Mouse (Mus musculus) bone marrow, adult 2 months (tissue): ENCODE data around the gene Fbxo42. TPM values are rescaled to one million over a fixed set of nuclear protein-coding genes. Genes with fewer than 3 reads are reported as not detected.

ENCODE experiments used
- H3K27ac ChIP-seq: fragments of 200-500 bp; 2 replicates; pipeline ENCODE4 v1.5.1; 2012; ENCODE audit warnings: low read depth, mild to moderate bottlenecking, control low read depth, inconsistent platforms, low read length; ENCODE audit not compliant: control insufficient read depth, poor library complexity, insufficient read depth
- H3K4me1 ChIP-seq: fragments of 200-500 bp; 2 replicates; pipeline ENCODE4 v1.6.1; 2011; ENCODE audit warnings: low read length; ENCODE audit not compliant: control insufficient read depth, insufficient read depth
- H3K4me3 ChIP-seq: fragments of 200-500 bp; replicated peaks from 2 replicates; pipeline ENCODE3; 2011; ENCODE audit warnings: mild to moderate bottlenecking, low read depth, low read length, control low read depth; ENCODE audit not compliant: control insufficient read depth
- CTCF ChIP-seq: fragments of 200-500 bp; IDR thresholded peaks from 2 replicates; pipeline ENCODE4 v1.5.1; 2011; ENCODE audit warnings: low read length, control low read depth; ENCODE audit not compliant: control insufficient read depth, insufficient read depth
- POLR2A ChIP-seq: fragments of 200-500 bp; IDR thresholded peaks from 2 replicates; pipeline ENCODE4 v1.6.1; 2011; ENCODE audit warnings: low read depth, mild to moderate bottlenecking, control low read depth, low read length, borderline replicate concordance; ENCODE audit not compliant: control insufficient read depth
- WGBS: fragments of 180-500 bp; shearing (Covaris S2); methylation state at CpG from one replicate; pipeline ENCODE4 v1.1.7; 2018; 5-methylcytosine and 5-hydroxymethylcytosine counted together
- polyA plus RNA-seq: library from polyadenylated mRNA; stranded (reverse); fragments of >200 nt; gene quantifications from 2 replicates; pipeline ENCODE4 v1.2.4, GENCODE M21; 2011; ENCODE audit warnings: low replicate concordance; ENCODE audit not compliant: missing spikeins, insufficient read depth, insufficient read length

Fbxo42 gene
- polyA plus RNA-seq, 1 experiment, result 7.9 TPM

GRCm38 (mm10) chr4:141233196-141233595 lies 85.5 kb downstream of the Fbxo42 start:
- WGBS, result 83% methylated on average over 4 of the region's 4 CpGs
- H3K27ac ChIP-seq, result no peak overlapping the region
- TF ChIP-seq POLR2A (no peak), CTCF (no peak)

GRCm38 (mm10) chr4:141235537-141236111 lies 87.9 kb downstream of the Fbxo42 start:
- Histone ChIP-seq H3K27ac (no peak overlapping the region), H3K4me1 (no peaks in the 10 kb centered on the region), H3K4me3 (no peak overlapping the region)
- 64% methylated on average over 6 of the region's 6 CpGs for WGBS
- TF ChIP-seq POLR2A, result no peak
- TF ChIP-seq CTCF, result no peak

More at GRCm38 (mm10) chr4:141233196-141233595, 85.5 kb downstream of the Fbxo42 start:
- Histone ChIP-seq H3K4me1 (no peaks in the 10 kb centered on the region), H3K4me3 (no peak overlapping the region)

GRCm38 (mm10) chr4:141236856-141237255 lies 89.1 kb downstream of the Fbxo42 start:
- no peak overlapping the region for H3K4me3 ChIP-seq
- no peak overlapping the region for H3K27ac ChIP-seq
- no peaks in the 10 kb centered on the region for H3K4me1 ChIP-seq
- 56% methylated on average over 3 of the region's 3 CpGs for WGBS
- TF ChIP-seq POLR2A, result no peak
- no peak for TF ChIP-seq CTCF

GRCm38 (mm10) chr4:141238492-141239387 lies 91.0 kb downstream of the Fbxo42 start:
- no peaks in the 10 kb centered on the region for H3K4me1 ChIP-seq
- 8% methylated on average over 20 of the region's 20 CpGs for WGBS
- no peak overlapping the region for H3K4me3 ChIP-seq
- TF ChIP-seq CTCF, result no peak
- no peak for TF ChIP-seq POLR2A
- H3K27ac ChIP-seq, result no peak overlapping the region

- 4% methylated on average over 31 of the region's 31 CpGs for WGBS
- no peak within 1 kb of the TSS for H3K27ac ChIP-seq
- no peak within 1 kb of the TSS for H3K4me3 ChIP-seq
- no peaks in the 10 kb centered on the region for H3K4me1 ChIP-seq
- TF ChIP-seq CTCF (no peak), POLR2A (no peak)
Observed at GRCm38 (mm10) chr4:141239388-141240125, 91.8 kb downstream of the Fbxo42 start, which contains the start of gene Arhgef19. Gene Arhgef19, plus strand, starts transcription at chr4:141239499.

GRCm38 (mm10) chr4:141240617-141241016 lies 92.9 kb downstream of the Fbxo42 start:
- TF ChIP-seq CTCF (no peak), POLR2A (no peak)
- H3K4me1 ChIP-seq, result no peaks in the 10 kb centered on the region
- H3K4me3 ChIP-seq, result no peak overlapping the region
- WGBS, result 5% methylated on average over 14 of the region's 14 CpGs
- no peak overlapping the region for H3K27ac ChIP-seq

- WGBS, result 31% methylated on average over 15 of the region's 15 CpGs
- no peak for TF ChIP-seq CTCF
- TF ChIP-seq POLR2A, result no peak
- H3K27ac ChIP-seq, result no peak overlapping the region
- H3K4me1 ChIP-seq, result no peaks in the 10 kb centered on the region
- no peak overlapping the region for H3K4me3 ChIP-seq
Observed at GRCm38 (mm10) chr4:141241861-141242260, 94.1 kb downstream of the Fbxo42 start.

- Histone ChIP-seq H3K4me1 (no peaks in the 10 kb centered on the region), H3K4me3 (no peak overlapping the region), H3K27ac (no peak overlapping the region)
- TF ChIP-seq POLR2A (no peak), CTCF (no peak)
- WGBS, result 30% methylated on average over 11 of the region's 11 CpGs
Observed at GRCm38 (mm10) chr4:141242651-141243241, 95.0 kb downstream of the Fbxo42 start.
